Mouse (Mus musculus): ENCODE measurements around the gene Gm7544.
"Not testable (repeated sequence)": the region's sequence is repeated elsewhere in the genome, so short reads cannot be mapped to it uniquely, and the experiment has no call there.

Gene Gm7544

DNA sequence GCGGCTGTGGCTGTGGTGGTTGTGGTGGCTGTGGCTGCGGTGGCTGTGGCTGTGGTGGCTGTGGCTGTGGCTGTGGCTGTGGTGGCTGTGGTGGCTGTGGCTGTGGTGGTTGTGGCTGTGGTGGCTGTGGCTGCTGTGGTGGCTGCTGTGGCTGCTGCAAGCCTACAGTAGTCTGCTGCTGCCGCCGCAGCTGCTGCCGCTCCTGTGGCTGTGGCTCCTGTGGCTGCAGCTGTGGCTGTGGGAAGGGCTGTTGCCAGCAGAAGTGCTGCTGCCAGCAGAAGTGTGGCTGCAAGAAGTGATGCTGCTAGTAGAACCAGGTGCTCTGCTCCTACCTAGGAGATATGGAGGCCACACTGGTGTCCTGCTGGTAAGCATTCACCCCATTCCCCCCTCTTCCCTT lies 42.4 kb downstream of the Gm7544 start:
- DNase-seq, result not testable (repeated sequence)

DNA sequence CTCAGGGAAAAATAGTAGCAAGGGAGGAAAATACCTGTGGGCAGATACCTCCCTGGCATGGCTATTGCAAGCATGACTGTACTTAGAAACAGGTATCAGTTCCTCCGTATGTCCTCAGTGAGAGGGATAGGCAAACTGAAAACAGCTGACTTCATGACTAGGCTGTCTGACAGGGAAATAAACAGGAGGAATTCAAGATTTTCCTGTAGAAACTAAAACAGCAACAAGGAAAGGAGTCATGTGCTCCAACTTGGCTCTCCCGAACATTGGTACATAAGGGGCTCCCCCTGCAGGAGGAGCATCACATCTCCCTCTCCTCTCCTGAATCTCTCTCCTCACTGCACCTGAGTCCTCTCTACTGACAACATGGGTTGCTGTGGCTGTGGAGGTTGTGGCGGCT lies 42.8 kb downstream of the Gm7544 start, which contains the start of gene A030005L19Rik:
A030005L19Rik (plus strand) TSS at position 301 of the 400 bp plus-strand sequence.
- DNase-seq, result no peak

DNA sequence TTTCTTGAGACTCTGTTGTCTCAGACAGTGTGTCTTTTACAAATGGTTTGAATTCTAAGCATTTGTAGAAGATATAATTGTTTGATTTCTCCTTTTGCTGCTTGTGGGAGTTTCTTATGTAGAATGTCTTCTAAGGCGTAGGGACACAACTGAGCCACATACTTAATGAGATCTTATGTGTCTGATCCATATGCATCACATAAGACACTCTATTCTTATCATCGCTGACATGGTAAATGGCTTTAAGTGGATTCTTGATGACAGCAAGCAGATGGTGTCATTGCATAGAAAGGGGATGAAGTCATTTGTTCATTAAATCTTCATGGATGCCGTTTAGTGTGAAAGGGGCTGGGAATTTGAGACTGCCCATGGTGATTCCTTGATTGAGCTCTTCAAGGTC lies 49.9 kb downstream of the Gm7544 start:
- DNase-seq, result no peak

Data from cerebellum, adult 11 months (tissue).